Mouse (Mus musculus) olfactory bulb, adult 2 months (tissue): ENCODE measurements around the gene Pim1. TPM values are rescaled to one million over a fixed set of nuclear protein-coding genes. Genes with fewer than 3 reads are reported as not detected.
"Not testable (repeated sequence)": the region's sequence is repeated elsewhere in the genome, so short reads cannot be mapped to it uniquely, and the experiment has no call there.

Source experiments
- H3K27ac ChIP-seq: fragments of 200-500 bp; 2 replicates; pipeline ENCODE4 v1.5.1; 2012; ENCODE audit warnings: low read depth, low read length; ENCODE audit not compliant: insufficient read depth
- H3K4me1 ChIP-seq: fragments of 200-500 bp; 2 replicates; pipeline ENCODE4 v1.6.1; 2012; ENCODE audit warnings: low read length; ENCODE audit not compliant: control insufficient read depth, insufficient read depth
- H3K4me3 ChIP-seq: fragments of 200-500 bp; 2 replicates; pipeline ENCODE4 v1.5.1; 2012; ENCODE audit warnings: mild to moderate bottlenecking, low read depth, low read length, moderate library complexity; ENCODE audit not compliant: insufficient read depth
- CTCF ChIP-seq: fragments of 200-500 bp; IDR thresholded peaks from 2 replicates; pipeline ENCODE4 v1.5.1; 2012; ENCODE audit warnings: low read depth, mild to moderate bottlenecking, low read length, moderate library complexity; ENCODE audit not compliant: insufficient read depth
- POLR2A ChIP-seq: fragments of 200-500 bp; IDR thresholded peaks from 2 replicates; pipeline ENCODE4 v1.6.1; 2012; ENCODE audit warnings: mild to moderate bottlenecking, low read depth, low read length, moderate library complexity; ENCODE audit not compliant: insufficient read depth
- WGBS: fragments of 180-500 bp; shearing (Covaris S2); methylation state at CpG from one replicate; pipeline ENCODE4 v1.1.7; 2018; 5-methylcytosine and 5-hydroxymethylcytosine counted together
- polyA plus RNA-seq: library from polyadenylated mRNA; stranded (reverse); fragments of >200 nt; gene quantifications from 2 replicates; pipeline ENCODE4 v1.2.4, GENCODE M21; 2012; ENCODE audit warnings: low replicate concordance; ENCODE audit not compliant: missing spikeins, insufficient read depth, insufficient read length

Gene Pim1
- polyA plus RNA-seq, 1 experiment: not detected

GRCm38 (mm10) chr17:29502669-29503665 is 12.4 kb downstream of the Pim1 start:
- 22% methylated on average over 32 of the region's 32 CpGs for WGBS
- Histone ChIP-seq H3K4me3 (no peak overlapping the region), H3K4me1 (no peaks in the 10 kb centered on the region; the same call in 1 of the 2 replicates), H3K27ac (no peak overlapping the region)
- TF ChIP-seq POLR2A (no peak), CTCF (no peak)

- TF ChIP-seq POLR2A (no peak), CTCF (no peak)
- Histone ChIP-seq H3K4me1 (no peaks in the 10 kb centered on the region; the same call in 1 of the 2 replicates), H3K27ac (no peak overlapping the region), H3K4me3 (no peak overlapping the region)
- WGBS: 81% methylated on average over 5 of the region's 5 CpGs
These were observed 13.1 kb downstream of the Pim1 start for GRCm38 (mm10) chr17:29503700-29504099.

DNA sequence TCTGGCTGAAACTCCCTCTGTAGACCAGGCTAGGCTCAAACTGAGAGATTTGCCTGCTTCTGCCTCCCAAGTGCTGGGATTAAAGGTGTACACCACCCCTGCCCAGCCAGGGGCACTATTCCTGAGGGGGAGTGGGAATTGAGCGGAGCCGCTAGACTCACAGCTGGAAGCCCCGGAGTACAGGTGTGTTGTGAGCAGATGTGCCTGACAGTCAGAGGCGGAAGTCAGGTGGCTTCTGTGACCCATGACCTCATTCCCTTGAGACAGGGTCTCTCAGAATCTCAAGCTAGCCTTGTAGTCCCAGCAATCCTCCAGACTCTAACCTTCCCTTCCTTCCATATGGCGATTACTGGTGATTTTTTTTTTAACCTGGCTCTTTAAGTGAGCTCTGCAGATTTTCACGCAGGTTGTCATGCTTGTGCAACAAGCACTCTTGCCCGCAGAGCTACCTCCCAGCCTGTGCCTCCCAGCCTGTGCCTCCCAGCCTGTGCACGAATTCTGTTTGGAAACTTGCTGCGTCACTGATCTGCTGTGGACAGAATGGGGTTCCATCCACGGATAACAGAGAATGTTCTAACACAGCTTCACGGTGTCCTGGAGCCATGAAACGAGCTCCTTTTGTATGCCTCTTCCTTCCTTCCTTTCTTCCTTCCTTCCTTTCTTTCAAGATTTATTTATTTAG is 18.5 kb downstream of the Pim1 start:
- Histone ChIP-seq H3K4me3 (no peak overlapping the region), H3K27ac (no peak overlapping the region), H3K4me1 (no peaks in the 10 kb centered on the region)
- no peak for TF ChIP-seq POLR2A
- TF ChIP-seq CTCF: no peak
- 85% methylated on average over 12 of the region's 12 CpGs for WGBS

DNA sequence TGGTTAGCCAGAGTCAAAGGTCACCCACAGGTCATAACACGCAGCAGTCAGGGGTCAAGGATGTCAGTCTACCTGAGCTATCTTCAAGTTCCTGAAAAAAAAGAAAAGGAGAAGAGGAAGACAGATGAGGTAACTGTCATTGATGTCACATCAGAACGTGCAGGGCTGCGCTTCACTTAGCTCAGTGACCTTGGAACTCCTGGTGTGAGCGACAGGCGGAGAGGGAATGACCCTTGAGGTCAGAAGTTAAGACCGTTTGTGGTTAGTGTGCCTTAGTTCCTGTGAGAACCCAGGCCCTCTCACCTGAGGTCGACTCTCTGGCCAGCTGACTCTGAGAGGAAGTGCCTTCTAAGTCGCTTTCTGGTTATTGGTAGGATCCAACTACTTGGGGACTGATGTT is 20.1 kb downstream of the Pim1 start:
- no peak overlapping the region for H3K27ac ChIP-seq
- no peak overlapping the region for H3K4me3 ChIP-seq
- TF ChIP-seq CTCF (no peak), POLR2A (no peak)
- H3K4me1 ChIP-seq: no peaks in the 10 kb centered on the region
- WGBS: 82% methylated on average over 8 of the region's 8 CpGs

DNA sequence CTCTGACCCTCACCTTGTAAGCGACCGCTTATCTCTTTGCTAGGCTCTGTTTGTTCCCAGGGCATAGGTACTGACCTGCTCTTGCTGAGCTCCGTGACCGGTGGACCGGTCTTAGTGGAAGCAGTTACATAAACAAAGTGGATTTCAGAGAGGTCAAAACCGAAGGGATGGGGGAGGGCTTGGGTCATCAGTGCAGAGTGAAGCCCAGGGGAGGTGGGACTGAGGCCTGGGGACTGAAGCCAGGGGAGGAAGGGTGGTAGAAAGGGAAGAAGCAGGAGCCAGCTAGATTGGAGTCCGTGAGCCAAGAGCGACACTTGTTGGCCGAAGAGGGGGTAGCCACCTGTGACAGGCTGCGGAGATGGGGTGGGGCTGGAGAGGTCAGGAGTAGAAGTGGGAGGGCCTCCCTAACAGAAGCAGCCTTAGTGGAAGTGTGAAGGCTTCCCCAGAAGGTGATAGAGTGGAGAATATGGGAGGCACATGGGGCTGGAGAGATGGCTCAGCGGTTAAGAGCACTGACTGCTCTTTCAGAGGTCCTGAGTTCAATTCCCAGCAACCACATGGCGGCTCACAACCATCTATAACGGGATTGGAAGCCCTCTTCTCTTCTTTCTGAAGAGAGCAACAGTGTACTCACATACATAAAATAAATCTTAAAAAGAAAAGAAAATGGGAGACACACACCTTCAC is 22.6 kb downstream of the Pim1 start:
- 0 out of 2 replicates have a peak, but pooled peaks have one; percentile 22 for TF ChIP-seq CTCF
- no peak for TF ChIP-seq POLR2A
- Histone ChIP-seq H3K27ac (no peak overlapping the region), H3K4me3 (no peak overlapping the region), H3K4me1 (no peaks in the 10 kb centered on the region)
- 66% methylated on average over 13 of the region's 13 CpGs for WGBS

- no peak for TF ChIP-seq POLR2A
- TF ChIP-seq CTCF: no peak
- WGBS: 1% methylated on average over 11 of the region's 11 CpGs
- H3K4me3 ChIP-seq: no peak overlapping the region
- no peak overlapping the region for H3K27ac ChIP-seq
- H3K4me1 ChIP-seq: no peaks in the 10 kb centered on the region
These were observed 23.9 kb downstream of the Pim1 start for GRCm38 (mm10) chr17:29514435-29514834.

DNA sequence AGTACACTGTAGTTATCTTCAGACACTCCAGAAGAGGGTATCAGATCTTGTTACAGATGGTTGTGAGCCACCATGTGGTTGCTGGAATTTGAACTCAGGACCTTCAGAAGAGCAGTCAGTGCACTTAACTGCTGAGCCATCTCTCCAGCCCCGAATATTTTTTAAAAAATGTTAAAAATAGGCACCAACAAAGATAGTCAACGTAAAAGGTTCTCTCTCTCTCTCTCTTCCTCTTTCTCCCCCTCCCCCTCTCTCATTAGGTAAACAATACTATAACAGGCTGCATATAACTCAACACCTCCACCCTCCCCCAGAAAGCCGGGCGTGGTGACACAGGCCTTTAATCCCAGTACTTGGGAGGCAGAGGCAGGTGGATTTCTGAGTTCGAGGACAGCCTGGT is 28.1 kb downstream of the Pim1 start:
- H3K4me3 ChIP-seq, H3K4me1 ChIP-seq, H3K27ac ChIP-seq: not testable (repeated sequence)
- 92% methylated on average over 5 of the region's 5 CpGs for WGBS

DNA sequence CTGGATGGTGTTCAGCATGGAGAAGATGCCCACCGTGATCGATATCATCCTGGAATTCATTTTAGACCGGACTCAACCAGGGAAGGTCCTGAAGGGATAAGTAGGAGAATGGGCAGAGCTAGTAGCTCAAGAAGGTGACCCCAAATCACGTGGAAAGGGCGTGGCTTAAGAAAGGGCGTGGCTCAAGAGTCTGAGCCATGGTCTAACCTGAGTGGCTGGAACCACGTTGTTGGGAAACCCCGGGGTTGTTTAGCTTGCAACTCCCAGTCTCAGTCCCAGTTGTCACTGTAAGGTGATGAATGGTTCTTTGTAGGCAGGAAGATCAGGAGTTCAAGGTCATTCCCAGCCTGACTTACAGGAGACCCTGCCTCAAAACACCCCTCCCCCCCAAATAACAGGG is 29.2 kb downstream of the Pim1 start:
- H3K4me1 ChIP-seq: no peaks in the 10 kb centered on the region
- WGBS: 76% methylated on average over 8 of the region's 8 CpGs
- H3K4me3 ChIP-seq: no peak overlapping the region
- TF ChIP-seq CTCF: no peak
- TF ChIP-seq POLR2A: no peak
- H3K27ac ChIP-seq: no peak overlapping the region

DNA sequence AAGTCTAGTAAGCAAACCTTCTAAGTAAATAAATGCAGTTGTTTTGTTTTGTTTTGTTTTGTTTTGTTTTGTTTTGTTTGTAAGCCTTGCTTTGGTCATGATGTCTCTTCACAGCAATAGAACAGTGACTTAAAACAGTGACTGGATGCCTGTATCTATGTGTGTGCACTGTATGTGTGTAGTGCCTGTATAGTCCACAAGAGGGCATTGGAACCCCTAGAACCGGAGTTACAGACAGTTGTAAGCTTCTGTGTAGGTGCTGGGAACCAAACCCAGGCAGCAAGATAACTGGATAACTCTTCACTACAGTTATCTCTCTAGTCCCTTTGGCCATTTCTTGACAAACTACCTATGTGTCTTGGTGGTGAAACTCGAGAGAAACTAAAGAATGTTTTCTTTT is 35.1 kb downstream of the Pim1 start:
- Histone ChIP-seq H3K4me1 (no peaks in the 10 kb centered on the region), H3K4me3 (no peak overlapping the region), H3K27ac (no peak overlapping the region)
- TF ChIP-seq CTCF (no peak), POLR2A (no peak)
- WGBS: 84% methylated on average over 2 of the region's 2 CpGs
